Mouse (Mus musculus): ENCODE data around the gene Dgkz.

The Dgkz gene

GRCm38 (mm10) chr2:91916346-91916977 is 59.2 kb downstream of the Dgkz start:
- no peak for DNase-seq

DNA sequence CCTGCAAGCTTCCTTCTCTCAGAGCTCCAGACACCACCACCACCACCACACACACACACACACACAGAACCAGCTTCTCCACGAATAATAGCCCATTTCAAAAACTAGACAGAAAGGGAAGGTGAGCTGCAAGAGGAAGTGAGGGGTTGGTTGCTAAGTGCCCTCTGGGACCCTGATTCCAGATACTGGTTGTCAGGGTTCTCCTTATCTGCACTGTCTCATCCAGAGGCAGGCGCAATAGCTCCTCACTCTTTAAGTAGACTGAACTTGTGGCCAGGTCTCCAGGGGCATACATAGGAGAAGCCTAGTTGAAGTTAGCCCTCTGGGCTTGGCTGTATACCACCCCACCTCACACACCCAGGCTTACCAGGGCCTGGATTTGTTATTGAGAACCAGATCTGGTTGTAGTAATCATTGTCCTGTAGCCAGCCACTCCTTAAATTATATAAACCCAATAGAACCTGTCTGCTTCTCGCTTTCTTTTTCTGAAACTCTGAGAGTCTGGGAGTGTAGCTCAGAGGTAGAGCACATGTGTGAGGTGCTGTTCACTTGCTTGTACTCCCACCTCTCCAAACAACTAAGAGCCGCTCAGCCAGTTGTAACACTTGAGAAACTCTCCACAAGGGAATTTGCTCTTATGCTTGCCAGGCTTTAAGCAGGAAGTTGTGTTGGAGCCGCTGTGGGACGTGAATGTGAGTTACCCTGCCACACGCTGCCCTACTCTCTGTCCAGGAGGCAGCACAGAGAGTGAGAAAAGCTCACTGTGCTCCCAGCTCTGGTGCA is 62.1 kb downstream of the Dgkz start:
- no peak for DNase-seq

DNA sequence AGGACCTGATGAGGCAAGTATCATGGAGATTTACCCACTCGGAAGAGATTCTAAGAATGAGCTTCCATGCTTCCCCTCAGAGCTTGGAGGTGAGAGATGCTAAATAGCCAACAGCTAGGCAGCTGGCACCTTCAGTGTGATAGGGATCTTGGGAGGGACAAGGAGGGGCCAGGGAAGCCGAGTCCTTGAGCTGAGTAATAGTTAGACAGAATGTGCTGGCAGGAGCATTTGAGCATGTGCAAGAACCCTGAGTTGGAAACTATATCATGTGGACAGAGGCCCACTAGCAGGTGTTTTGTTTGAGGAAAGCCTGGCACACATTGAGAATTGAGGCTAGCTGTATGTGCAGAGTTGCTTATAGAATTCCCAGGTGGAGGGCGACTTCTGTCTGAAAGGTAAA is 63.0 kb downstream of the Dgkz start:
- DNase-seq, result no peak

DNA sequence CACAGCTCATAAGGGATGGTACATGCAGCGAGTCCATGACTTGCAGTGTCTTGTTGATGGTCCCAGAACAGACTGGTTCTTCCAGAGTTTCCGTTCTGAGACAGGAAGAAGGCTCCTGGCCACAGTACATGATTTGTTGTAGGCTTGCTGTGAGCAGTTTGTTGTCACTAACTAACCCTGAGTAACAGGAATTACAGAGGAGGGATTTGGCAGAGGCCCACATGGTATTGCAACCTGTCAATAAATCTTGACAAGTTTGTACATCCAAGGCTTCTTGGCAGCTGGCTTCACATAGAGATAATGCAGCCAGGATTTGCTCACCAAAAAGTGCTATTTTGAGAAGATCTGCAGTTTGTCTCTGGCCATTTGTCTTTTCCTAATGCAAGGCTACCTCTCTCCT is 69.5 kb downstream of the Dgkz start:
- no peak for DNase-seq

GRCm38 (mm10) chr2:91904618-91905307 is 70.9 kb downstream of the Dgkz start:
- no peak for DNase-seq

DNA sequence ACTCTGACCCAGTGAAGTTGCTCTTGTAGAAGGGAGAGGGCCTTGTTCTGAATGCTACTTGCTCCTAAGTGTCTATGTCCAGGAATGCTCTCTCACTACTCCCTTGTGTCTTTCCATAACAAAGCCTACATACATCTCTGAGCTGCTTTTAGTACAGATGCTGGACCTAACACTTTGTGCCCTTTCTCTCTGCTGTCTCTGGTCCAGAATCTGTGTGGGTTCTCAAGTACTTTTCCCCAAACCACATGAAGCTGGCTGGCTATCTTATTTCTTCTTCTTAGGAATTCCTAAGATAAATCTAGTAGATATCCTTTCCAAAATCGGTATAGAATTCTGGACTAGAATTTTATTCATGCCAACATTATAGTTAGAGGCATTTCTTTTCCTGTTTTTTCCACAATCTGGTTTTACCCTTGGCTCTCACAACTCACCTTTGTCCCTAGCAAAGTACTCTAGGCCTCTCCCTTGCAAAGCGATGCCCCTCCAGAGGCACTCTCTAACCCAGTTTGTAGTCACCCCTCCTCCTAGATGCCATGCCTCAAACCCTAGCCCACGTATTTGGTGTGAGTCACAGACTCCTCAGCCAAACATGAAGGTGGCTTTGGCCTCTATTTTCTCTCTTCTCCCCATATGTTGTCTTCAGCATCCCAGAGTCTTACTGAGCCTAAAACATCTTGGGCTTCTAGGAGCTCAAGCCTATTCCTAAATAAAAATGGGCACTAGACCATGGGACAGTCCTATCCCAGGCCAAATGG is 72.3 kb downstream of the Dgkz start:
- DNase-seq, result no peak

DNA sequence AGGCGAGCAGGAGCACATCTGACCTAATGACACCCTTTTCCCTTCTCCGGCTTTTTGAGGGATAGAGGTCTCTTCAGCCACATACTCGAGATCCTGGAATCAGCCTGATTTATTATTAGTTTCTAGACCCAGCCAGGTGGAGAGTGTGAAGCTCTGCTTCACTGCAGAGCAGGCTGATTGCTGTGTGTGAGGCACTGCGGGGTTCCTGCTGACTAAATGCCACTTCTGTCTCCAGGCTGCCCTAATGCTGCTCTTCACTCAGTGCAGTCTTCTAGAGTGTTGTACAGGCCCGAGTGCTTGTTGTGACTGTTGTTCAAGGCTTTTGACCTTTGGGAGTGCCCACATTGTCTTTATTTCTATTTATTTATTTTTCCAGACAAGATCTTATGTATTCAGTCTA is 73.3 kb downstream of the Dgkz start:
- DNase-seq, result no peak

GRCm38 (mm10) chr2:91900431-91900830 is 75.2 kb downstream of the Dgkz start:
- no peak for DNase-seq

- DNase-seq, result no peak
These were observed 76.5 kb downstream of the Dgkz start for GRCm38 (mm10) chr2:91899141-91899540.

GRCm38 (mm10) chr2:91897968-91898367 is 77.7 kb downstream of the Dgkz start:
- no peak for DNase-seq

DNA sequence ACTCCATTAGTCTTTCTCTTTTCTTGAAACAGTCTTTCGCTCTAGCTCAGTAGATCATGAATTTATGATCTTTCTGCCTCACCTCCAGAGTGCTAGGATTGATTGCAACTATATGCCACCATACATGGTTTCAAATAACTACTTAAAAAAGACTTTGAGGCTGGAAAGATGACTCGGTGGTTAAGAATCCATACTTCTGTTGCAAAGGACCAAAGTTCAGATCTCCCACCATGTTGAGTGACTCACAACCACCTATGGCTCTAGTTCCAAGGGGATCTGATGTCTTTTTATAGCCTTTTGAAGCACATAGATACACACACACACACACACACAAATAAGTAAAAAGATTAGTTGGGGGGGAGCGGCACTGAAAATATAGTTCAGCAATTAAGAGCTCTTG is 80.3 kb downstream of the Dgkz start:
- no peak for DNase-seq

GRCm38 (mm10) chr2:91894716-91895115 is 80.9 kb downstream of the Dgkz start:
- DNase-seq, result no peak

DNA sequence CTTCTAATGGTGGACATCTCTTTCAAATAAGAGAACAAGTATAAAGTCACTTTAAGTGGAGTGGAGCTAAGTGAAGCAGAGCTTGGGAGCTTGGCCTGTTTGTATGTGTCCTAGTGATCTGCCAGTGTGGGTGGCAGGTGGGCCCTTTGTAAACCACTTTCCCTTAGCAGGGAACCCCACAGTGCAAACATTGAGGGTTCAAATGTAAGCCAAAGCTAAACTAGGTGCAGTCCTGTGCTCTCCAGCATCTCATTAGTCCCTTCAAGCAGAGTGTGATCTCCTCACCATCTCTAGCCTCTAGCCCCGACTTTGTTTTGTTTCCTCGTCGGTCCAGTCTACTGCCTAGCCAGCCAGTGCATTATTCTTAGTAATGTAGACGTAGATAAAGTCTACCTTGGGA is 91.0 kb downstream of the Dgkz start:
- DNase-seq, result no peak

DNA sequence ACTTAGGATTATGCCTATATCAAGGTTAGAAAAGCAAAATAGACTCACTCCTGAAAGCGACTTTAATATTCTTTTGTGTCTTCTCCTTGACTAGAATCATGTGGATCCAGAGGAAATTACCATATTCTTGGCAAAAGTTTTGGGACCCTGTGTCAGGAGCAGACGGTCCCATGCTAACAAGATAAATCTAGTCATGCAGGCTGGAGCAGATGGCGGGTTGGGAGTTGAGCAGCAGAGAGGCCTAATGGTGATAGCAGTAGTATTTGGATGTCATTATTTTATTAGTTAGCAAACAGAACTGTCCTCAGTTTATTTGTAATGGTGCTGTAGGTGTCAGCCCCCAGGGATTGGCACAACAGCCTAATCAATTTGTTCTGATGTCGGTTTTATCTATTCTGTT is 91.7 kb downstream of the Dgkz start:
- no peak for DNase-seq
